Mouse (Mus musculus): ENCODE data around the gene Usp3. TPM values are rescaled to one million over a fixed set of nuclear protein-coding genes. Genes with fewer than 3 reads are reported as not detected.

Gene Usp3
- polyA plus RNA-seq, 1 experiment from 2014 or later: 75.2 TPM

DNA sequence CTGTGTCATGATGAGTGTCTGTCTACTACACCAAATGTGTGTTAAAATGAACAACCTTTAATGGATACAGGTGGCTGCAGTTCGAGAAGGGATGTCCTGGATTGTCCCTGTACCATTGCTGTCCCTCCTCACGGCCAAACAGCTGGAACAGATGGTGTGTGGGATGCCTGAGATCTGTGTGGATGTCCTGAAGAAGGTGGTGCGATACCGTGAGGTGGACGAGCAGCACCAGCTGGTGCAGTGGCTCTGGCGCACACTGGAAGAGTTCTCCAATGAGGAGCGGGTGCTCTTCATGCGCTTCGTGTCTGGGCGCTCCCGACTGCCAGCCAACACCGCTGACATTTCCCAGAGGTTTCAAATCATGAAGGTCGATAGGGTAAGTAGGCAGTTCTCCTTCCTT, 88.4 kb downstream of the Usp3 start:
- Histone ChIP-seq H3K27me3 (no peaks in the 10 kb centered on the region), H3K9me3 (no peaks in the 10 kb centered on the region), H3K36me3 (peaks cover 83% of the 10 kb centered on the region), H3K4me3 (no peak overlapping the region), H3K9ac (no peak overlapping the region), H3K4me2 (no peak overlapping the region), H3K27ac (no peak overlapping the region), H3K4me1 (no peaks in the 10 kb centered on the region)
- ATAC-seq (ENCODE audit: insufficient number of reproducible peaks, insufficient read depth, low FRiP score, low TSS enrichment, low read depth): no peak
- WGBS: 92% methylated on average over 13 of the region's 13 CpGs

DNA sequence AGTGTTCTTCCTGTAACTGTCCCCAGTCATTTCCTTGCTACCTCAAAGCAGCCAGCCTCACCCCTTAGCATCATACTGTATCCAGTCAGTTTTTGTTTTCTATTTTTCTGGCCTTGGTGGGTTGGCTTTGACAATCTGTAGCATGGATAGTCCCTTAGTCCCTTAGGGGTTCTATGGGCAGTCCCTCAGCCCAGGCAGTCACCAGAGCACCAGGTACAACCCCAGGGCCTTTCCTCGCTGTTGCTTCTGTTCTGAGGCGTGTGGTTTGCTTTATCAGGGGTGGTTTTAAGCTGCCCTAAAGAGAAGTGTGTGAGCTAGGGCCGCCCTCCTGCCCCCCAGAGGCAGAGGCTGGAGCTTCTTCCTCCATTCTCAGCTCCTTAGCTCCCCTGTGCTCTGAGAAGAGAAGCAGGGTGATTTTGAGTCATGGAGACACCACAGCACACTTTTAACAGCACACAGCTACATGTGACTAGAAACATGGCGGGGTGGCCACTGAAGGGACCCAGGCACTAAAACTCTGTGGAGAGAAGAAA, 89.0 kb downstream of the Usp3 start:
- H3K4me1 ChIP-seq: no peaks in the 10 kb centered on the region
- H3K4me3 ChIP-seq: no peak overlapping the region
- no peak for ATAC-seq (ENCODE audit: insufficient number of reproducible peaks, insufficient read depth, low FRiP score, low TSS enrichment, low read depth)
- WGBS: 72% methylated on average over 4 of the region's 4 CpGs
- no peaks in the 10 kb centered on the region for H3K27me3 ChIP-seq
- no peak overlapping the region for H3K4me2 ChIP-seq
- no peak overlapping the region for H3K9ac ChIP-seq
- no peak overlapping the region for H3K27ac ChIP-seq
- no peaks in the 10 kb centered on the region for H3K9me3 ChIP-seq
- H3K36me3 ChIP-seq: peaks cover 77% of the 10 kb centered on the region

DNA sequence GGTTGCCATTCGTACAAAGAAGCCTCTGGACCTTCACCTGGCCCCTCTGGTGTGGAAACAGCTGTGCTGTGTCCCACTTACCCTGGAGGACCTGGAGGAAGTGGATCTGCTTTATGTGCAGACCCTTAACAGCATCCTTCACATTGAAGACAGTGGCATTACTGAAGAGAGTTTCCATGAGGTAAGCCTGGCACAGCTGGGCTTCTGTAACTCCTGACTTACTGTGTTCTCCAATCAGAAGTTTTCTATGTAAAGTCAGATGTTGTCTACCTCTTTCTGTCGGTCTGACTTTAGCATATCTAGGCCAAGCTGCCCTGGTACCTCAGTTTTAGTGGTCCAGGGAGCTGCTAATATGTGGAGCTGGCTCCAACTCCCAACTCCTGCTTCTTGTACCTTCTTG, 91.7 kb downstream of the Usp3 start:
- no peaks in the 10 kb centered on the region for H3K27me3 ChIP-seq
- WGBS: 80% methylated on average over 2 of the region's 2 CpGs
- no peaks in the 10 kb centered on the region for H3K4me1 ChIP-seq
- H3K9ac ChIP-seq: no peak overlapping the region
- ATAC-seq (ENCODE audit: insufficient number of reproducible peaks, insufficient read depth, low FRiP score, low TSS enrichment, low read depth): no peak
- H3K4me2 ChIP-seq: no peak overlapping the region
- no peak overlapping the region for H3K27ac ChIP-seq
- no peak overlapping the region for H3K4me3 ChIP-seq
- peaks cover 72% of the 10 kb centered on the region for H3K36me3 ChIP-seq
- no peaks in the 10 kb centered on the region for H3K9me3 ChIP-seq

DNA sequence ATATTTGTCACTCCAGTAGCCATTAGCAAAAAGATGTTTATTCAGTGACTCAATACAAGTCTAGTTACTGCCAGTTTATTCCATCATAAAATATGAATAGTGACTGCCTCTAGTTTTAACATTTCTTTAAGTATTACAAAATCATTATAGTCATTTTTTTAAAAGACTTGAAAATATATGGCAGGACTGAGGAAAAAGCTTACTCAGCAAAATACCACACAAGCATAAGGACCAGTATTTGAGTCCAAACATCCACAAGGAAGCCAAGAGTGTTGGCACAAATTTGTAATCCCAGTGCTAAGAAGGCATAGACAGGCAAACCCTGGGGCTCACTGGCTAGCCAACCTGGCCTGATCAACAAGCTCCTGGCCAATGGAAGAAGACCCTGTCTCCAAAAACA, 99.0 kb downstream of the Usp3 start:
- ATAC-seq (ENCODE audit: insufficient number of reproducible peaks, insufficient read depth, low FRiP score, low TSS enrichment, low read depth): no peak
- Histone ChIP-seq H3K4me1 (no peaks in the 10 kb centered on the region), H3K27ac (no peak overlapping the region), H3K4me3 (no peak overlapping the region), H3K9ac (no peak overlapping the region), H3K27me3 (no peaks in the 10 kb centered on the region), H3K4me2 (no peak overlapping the region), H3K9me3 (no peaks in the 10 kb centered on the region), H3K36me3 (peaks cover 80% of the 10 kb centered on the region)

DNA sequence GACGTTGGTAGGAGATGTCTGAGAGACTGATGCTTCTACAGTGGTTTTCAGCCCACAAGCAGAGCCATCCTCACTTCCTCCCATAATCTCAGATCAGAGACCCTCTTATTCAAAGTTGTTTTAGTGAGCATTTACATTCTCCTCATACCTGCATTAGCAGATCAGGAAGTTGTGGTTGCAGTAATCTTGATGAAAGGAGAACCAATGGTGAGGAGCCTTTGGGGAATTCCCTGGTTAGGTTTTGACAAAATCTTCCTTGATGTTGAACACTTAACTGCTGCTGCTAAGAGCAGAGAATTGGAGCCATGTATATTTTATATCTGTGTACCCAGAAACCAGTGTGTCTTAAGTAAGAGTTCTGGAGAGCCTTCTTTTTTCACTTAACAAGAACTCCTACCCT, 100.6 kb downstream of the Usp3 start:
- WGBS: 85% methylated on average over 1 of the region's 1 CpGs
- H3K9me3 ChIP-seq: no peaks in the 10 kb centered on the region
- no peak overlapping the region for H3K4me2 ChIP-seq
- no peak for ATAC-seq (ENCODE audit: insufficient number of reproducible peaks, insufficient read depth, low FRiP score, low TSS enrichment, low read depth)
- H3K4me3 ChIP-seq: no peak overlapping the region
- peaks cover 81% of the 10 kb centered on the region for H3K36me3 ChIP-seq
- no peak overlapping the region for H3K9ac ChIP-seq
- no peaks in the 10 kb centered on the region for H3K27me3 ChIP-seq
- no peak overlapping the region for H3K27ac ChIP-seq
- no peaks in the 10 kb centered on the region for H3K4me1 ChIP-seq

DNA sequence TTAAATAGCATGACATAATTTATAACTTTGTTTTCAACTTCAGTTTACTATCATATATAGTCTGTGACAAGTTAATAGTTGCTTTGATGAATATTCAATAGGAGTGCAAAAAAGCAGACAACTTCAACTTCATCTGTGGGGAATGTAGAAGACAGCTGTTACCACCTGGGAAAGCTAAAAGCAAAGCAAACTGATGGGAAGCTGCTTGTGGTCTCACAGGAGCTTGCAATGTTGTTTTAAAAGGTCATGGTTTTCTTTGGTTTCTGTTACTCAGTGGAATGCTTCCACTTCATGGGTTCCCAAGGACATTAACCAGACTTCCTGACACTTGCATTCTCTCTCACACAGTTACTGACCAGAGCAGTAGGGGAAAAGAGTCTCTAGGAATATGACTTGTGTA, 104.2 kb downstream of the Usp3 start:
- ATAC-seq (ENCODE audit: insufficient number of reproducible peaks, insufficient read depth, low FRiP score, low TSS enrichment, low read depth): no peak
- peaks cover 88% of the 10 kb centered on the region for H3K36me3 ChIP-seq
- no peaks in the 10 kb centered on the region for H3K9me3 ChIP-seq
- H3K27ac ChIP-seq: no peak overlapping the region
- H3K4me3 ChIP-seq: no peak overlapping the region
- H3K9ac ChIP-seq: no peak overlapping the region
- no peaks in the 10 kb centered on the region for H3K27me3 ChIP-seq
- H3K4me2 ChIP-seq: no peak overlapping the region
- no peaks in the 10 kb centered on the region for H3K4me1 ChIP-seq

DNA sequence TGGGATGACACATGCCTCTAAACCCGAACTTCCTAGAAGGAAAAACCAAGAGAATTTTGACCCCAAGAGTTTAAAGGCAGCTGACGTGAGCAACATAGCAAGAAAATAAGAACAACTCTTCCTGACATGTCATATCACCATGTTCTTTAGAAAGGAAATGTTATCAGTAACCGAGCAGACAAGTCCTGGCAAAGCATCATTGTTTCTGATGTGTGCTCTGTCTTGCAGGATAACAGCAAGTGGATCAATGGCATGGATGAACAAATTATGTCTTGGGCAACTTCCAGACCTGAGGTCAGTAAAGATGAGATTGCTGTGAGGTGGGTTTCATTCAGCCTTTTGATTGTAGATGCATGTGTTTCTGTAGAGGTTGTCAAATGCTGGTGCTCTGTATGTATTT, 109.5 kb downstream of the Usp3 start:
- H3K27ac ChIP-seq: no peak overlapping the region

DNA sequence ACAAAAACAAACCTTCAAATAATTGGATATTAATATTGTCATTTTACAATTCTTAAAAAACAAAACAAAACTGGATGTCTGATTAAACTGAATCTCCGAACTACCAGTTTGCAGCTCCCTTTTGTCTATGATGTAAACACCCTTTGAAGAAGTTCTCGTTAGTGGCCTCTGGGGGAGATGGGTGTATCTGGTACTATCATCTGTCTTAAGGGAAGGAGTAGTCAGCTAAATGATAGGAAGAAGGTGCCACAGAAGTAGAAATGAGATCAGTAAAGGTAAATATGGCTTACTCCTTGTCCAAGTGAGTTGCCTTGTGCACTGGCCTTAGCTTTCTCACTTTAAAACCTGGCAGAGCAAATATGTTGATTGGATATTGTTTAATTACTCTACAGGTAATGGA, 115.2 kb downstream of the Usp3 start:
- 77% methylated on average over 2 of the region's 2 CpGs for WGBS
- no peak overlapping the region for H3K9ac ChIP-seq
- H3K4me2 ChIP-seq: no peak overlapping the region
- H3K27me3 ChIP-seq: no peaks in the 10 kb centered on the region
- peaks cover 41% of the 10 kb centered on the region for H3K36me3 ChIP-seq
- H3K9me3 ChIP-seq: no peaks in the 10 kb centered on the region
- ATAC-seq (ENCODE audit: insufficient number of reproducible peaks, insufficient read depth, low FRiP score, low TSS enrichment, low read depth): no peak
- no peak overlapping the region for H3K27ac ChIP-seq
- H3K4me3 ChIP-seq: no peak overlapping the region
- no peaks in the 10 kb centered on the region for H3K4me1 ChIP-seq

More for the DNA sequence above, 109.5 kb downstream of the Usp3 start:
- ATAC-seq (ENCODE audit: insufficient number of reproducible peaks, insufficient read depth, low FRiP score, low TSS enrichment, low read depth): no peak
- Histone ChIP-seq H3K27me3 (no peaks in the 10 kb centered on the region), H3K4me2 (no peak overlapping the region), H3K4me1 (no peaks in the 10 kb centered on the region), H3K4me3 (no peak overlapping the region), H3K9me3 (no peaks in the 10 kb centered on the region), H3K36me3 (peaks cover 70% of the 10 kb centered on the region), H3K9ac (no peak overlapping the region)
- 93% methylated on average over 3 of the region's 3 CpGs for WGBS

DNA sequence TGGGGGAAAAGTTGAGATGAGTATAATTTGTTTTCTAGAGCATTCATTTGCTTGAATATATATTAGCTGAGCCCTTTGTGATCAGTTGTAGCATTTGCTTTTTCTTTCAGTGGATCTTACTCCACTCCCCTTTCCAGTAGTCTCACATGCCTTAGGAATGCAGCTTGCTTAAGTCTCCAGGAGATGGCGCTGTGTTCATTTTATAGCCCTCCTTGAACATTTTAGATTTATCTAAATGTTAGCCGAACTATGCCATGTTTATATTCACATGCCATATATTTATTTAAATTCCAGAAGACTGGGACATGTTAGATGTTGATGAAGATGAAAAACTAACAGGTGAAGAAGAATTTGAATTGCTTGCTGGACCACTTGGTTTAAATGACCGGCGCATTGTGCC, 127.9 kb downstream of the Usp3 start:
- no peak for ATAC-seq (ENCODE audit: insufficient number of reproducible peaks, insufficient read depth, low FRiP score, low TSS enrichment, low read depth)
- Histone ChIP-seq H3K9me3 (no peaks in the 10 kb centered on the region), H3K9ac (no peak overlapping the region), H3K36me3 (peaks cover 51% of the 10 kb centered on the region), H3K27me3 (no peaks in the 10 kb centered on the region), H3K4me3 (no peak overlapping the region), H3K4me1 (no peaks in the 10 kb centered on the region), H3K27ac (no peak overlapping the region), H3K4me2 (no peak overlapping the region)
- WGBS: 58% methylated on average over 4 of the region's 4 CpGs

Other genes with a start within 250 kb of the Usp3 start
- gene Herc1, start 242.7 kb downstream of the Usp3 start, polyA plus RNA-seq (2015; fragmentation: Nextera tagmentation; extraction: Ambion mirVana): 24.0 and 26.0 TPM in 2 replicates
- 1.5 and 1.6 TPM in 2 replicates for gene Fbxl22, start 78.5 kb downstream of the Usp3 start, polyA plus RNA-seq (2015; fragmentation: Nextera tagmentation; extraction: Ambion mirVana)
- gene Car12, start 120.5 kb upstream of the Usp3 start, polyA plus RNA-seq (2015; fragmentation: Nextera tagmentation; extraction: Ambion mirVana): 18.6 and 19.8 TPM in 2 replicates
- gene Aph1b, start 202.3 kb upstream of the Usp3 start, polyA plus RNA-seq (2015; fragmentation: Nextera tagmentation; extraction: Ambion mirVana): 10.1 and 10.8 TPM in 2 replicates
- 0.96 and 1.3 TPM in 2 replicates for gene Gm10647, start 203.9 kb upstream of the Usp3 start, polyA plus RNA-seq (2015; fragmentation: Nextera tagmentation; extraction: Ambion mirVana)
- 2.7 and 3.9 TPM in 2 replicates for gene Aph1c, start 241.6 kb upstream of the Usp3 start, polyA plus RNA-seq (2015; fragmentation: Nextera tagmentation; extraction: Ambion mirVana)